Mouse (Mus musculus) liver, adult 2 months (tissue): Measurements from ENCODE around the gene Eif4e3.

Experiments used
- CTCF ChIP-seq: fragments of 200-500 bp; IDR thresholded peaks from 2 replicates; pipeline ENCODE4 v1.5.1; 2011; ENCODE audit warnings: low read depth, low read length, control low read depth
- POLR2A ChIP-seq: fragments of 200-500 bp; IDR thresholded peaks from 2 replicates; pipeline ENCODE4 v1.6.1; 2011; ENCODE audit warnings: low read length, control low read depth; ENCODE audit not compliant: insufficient read depth; ENCODE audit errors: extremely low read depth

DNA sequence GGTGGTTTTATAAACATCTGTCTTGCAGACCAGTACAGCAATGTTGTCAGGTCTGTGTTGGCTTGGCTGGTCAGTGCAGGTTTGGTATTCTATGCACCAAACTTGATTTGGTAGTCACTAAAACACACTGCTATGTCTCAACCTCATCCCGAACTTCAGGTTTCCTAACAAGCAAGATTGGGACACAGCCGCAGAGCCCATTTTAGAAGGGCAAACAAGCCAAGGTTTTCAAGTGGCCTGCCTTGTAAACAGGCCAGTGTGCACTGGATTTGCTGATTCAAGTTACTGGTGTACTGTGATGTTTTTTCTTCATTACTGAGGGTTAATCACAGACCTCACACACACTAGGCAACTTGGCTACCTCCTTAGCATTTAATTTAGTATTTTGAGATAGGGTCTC lies 10.5 kb downstream of the Eif4e3 start:
- no peak for TF ChIP-seq POLR2A
- no peak for TF ChIP-seq CTCF
